Mouse (Mus musculus): ENCODE measurements around the gene Hoxb1.

Gene Hoxb1

GRCm38 (mm10) chr11:96365441-96366091 is at the start of gene Hoxb1:
Gene Hoxb1, plus strand, starts transcription at chr11:96365752.
- no peak for DNase-seq

GRCm38 (mm10) chr11:96316696-96317607 is 48.6 kb upstream of the Hoxb1 start:
- DNase-seq: no peak

GRCm38 (mm10) chr11:96317608-96318367 is 47.8 kb upstream of the Hoxb1 start, which contains the start of gene Hoxb4:
Gene Hoxb4, plus strand, starts transcription at chr11:96318267.
- no peak for DNase-seq

GRCm38 (mm10) chr11:96318368-96319070 is 47.0 kb upstream of the Hoxb1 start:
- DNase-seq: no peak

- no peak for DNase-seq
Measured at GRCm38 (mm10) chr11:96319071-96319902, 46.3 kb upstream of the Hoxb1 start.

- no peak for DNase-seq
Measured at GRCm38 (mm10) chr11:96319910-96320309, 45.6 kb upstream of the Hoxb1 start.

GRCm38 (mm10) chr11:96320688-96321087 is 44.9 kb upstream of the Hoxb1 start:
- DNase-seq: no peak

- DNase-seq: no peak
Measured at GRCm38 (mm10) chr11:96321846-96322245, 43.7 kb upstream of the Hoxb1 start.

GRCm38 (mm10) chr11:96322738-96323137 is 42.8 kb upstream of the Hoxb1 start:
- DNase-seq: no peak

- no peak for DNase-seq
Measured at GRCm38 (mm10) chr11:96323154-96323553, 42.4 kb upstream of the Hoxb1 start, which contains the start of gene Hoxb3. Gene Hoxb3, plus strand, starts transcription at chr11:96323326.

GRCm38 (mm10) chr11:96324125-96324524 is 41.4 kb upstream of the Hoxb1 start:
- DNase-seq: no peak

GRCm38 (mm10) chr11:96324965-96325364 is 40.6 kb upstream of the Hoxb1 start:
- DNase-seq: no peak

GRCm38 (mm10) chr11:96325747-96326212 is 39.8 kb upstream of the Hoxb1 start:
- no peak for DNase-seq

- DNase-seq: no peak
Measured at GRCm38 (mm10) chr11:96326705-96327104, 38.8 kb upstream of the Hoxb1 start.

GRCm38 (mm10) chr11:96327122-96327521 is 38.4 kb upstream of the Hoxb1 start:
- DNase-seq: no peak

GRCm38 (mm10) chr11:96327750-96328149 is 37.8 kb upstream of the Hoxb1 start:
- no peak for DNase-seq

- DNase-seq: no peak
Measured at GRCm38 (mm10) chr11:96328605-96329004, 36.9 kb upstream of the Hoxb1 start.

GRCm38 (mm10) chr11:96332105-96332504 is 33.4 kb upstream of the Hoxb1 start:
- no peak for DNase-seq

- no peak for DNase-seq
Measured at GRCm38 (mm10) chr11:96332618-96333032, 32.9 kb upstream of the Hoxb1 start.

- DNase-seq: no peak
Measured at GRCm38 (mm10) chr11:96333241-96334001, 32.1 kb upstream of the Hoxb1 start.

- DNase-seq: no peak
Measured at GRCm38 (mm10) chr11:96334002-96334364, 31.6 kb upstream of the Hoxb1 start.

All from right cerebral cortex, postnatal 4 days (tissue).